ENCODE assay signal across 12 mouse cellular contexts in the genomic region with DNA sequence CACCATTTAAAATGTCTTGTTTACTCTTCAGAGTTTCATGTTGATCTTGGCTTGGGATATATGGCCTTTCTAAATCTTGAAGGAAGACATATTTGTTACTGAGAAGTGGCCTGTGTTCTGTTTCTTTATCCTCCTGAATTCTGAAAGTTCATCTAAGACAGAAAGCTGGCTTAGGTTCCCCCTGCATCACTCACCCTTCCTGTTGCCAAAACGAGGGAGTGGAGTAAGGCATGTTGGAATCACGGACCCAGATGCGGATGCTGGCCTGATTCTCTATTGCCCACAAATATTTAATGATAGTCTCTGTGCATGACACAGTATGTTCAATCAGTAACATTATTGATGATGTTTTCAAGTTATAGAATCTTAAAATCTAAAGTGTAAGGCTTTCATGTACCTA.
"Had no signal": no experiment of that assay in that cellular context is flagged by ENCODE, and none has a peak within 500 bp of the region (broad histone marks: within the 10 kb centered on the region; RNA-seq: fewer than 3 reads in every experiment).

No protein-coding gene starts in this region.

- ATAC-seq: liver, embryonic 12.5 days; midbrain, embryonic 16.5 days had no signal

- H3K36me3 ChIP-seq: limb, embryonic 10.5 days; limb, embryonic 13.5 days; liver, embryonic 12.5 days; liver, embryonic 15.5 days; lung, embryonic 15.5 days; midbrain, embryonic 10.5 days; midbrain, embryonic 13.5 days; neural tube, embryonic 13.5 days had no signal

- H3K9ac ChIP-seq: limb, embryonic 13.5 days; liver, embryonic 12.5 days; liver, embryonic 15.5 days; lung, embryonic 15.5 days; midbrain, embryonic 13.5 days; neural tube, embryonic 13.5 days had no signal

- H3K4me3 ChIP-seq: layer of hippocampus, adult 2 months; limb, embryonic 10.5 days; limb, embryonic 13.5 days; liver, embryonic 12.5 days; liver, embryonic 15.5 days; lung, embryonic 15.5 days; megakaryocyte, embryonic 14.5 days; midbrain, embryonic 10.5 days; midbrain, embryonic 13.5 days; myocyte; neural tube, embryonic 13.5 days had no signal

- H3K4me2 ChIP-seq: limb, embryonic 13.5 days; liver, embryonic 12.5 days; liver, embryonic 15.5 days; lung, embryonic 15.5 days; midbrain, embryonic 13.5 days; neural tube, embryonic 13.5 days had no signal

- H3K9me3 ChIP-seq: limb, embryonic 10.5 days; limb, embryonic 13.5 days; liver, embryonic 12.5 days; liver, embryonic 15.5 days; lung, embryonic 15.5 days; megakaryocyte, embryonic 14.5 days; midbrain, embryonic 10.5 days; midbrain, embryonic 13.5 days; neural tube, embryonic 13.5 days had no signal

- H3K27me3 ChIP-seq: liver, embryonic 15.5 days; lung, embryonic 15.5 days; midbrain, embryonic 13.5 days; neural tube, embryonic 13.5 days had no signal

- H3K27ac ChIP-seq: layer of hippocampus, adult 2 months; limb, embryonic 10.5 days; limb, embryonic 13.5 days; liver, embryonic 12.5 days; liver, embryonic 15.5 days; lung, embryonic 15.5 days; midbrain, embryonic 10.5 days; midbrain, embryonic 13.5 days; neural tube, embryonic 13.5 days had no signal

- H3K4me1 ChIP-seq: limb, embryonic 10.5 days; limb, embryonic 13.5 days; liver, embryonic 12.5 days; liver, embryonic 15.5 days; lung, embryonic 15.5 days; midbrain, embryonic 10.5 days; midbrain, embryonic 13.5 days; neural tube, embryonic 13.5 days had no signal
